In the genomic region with DNA sequence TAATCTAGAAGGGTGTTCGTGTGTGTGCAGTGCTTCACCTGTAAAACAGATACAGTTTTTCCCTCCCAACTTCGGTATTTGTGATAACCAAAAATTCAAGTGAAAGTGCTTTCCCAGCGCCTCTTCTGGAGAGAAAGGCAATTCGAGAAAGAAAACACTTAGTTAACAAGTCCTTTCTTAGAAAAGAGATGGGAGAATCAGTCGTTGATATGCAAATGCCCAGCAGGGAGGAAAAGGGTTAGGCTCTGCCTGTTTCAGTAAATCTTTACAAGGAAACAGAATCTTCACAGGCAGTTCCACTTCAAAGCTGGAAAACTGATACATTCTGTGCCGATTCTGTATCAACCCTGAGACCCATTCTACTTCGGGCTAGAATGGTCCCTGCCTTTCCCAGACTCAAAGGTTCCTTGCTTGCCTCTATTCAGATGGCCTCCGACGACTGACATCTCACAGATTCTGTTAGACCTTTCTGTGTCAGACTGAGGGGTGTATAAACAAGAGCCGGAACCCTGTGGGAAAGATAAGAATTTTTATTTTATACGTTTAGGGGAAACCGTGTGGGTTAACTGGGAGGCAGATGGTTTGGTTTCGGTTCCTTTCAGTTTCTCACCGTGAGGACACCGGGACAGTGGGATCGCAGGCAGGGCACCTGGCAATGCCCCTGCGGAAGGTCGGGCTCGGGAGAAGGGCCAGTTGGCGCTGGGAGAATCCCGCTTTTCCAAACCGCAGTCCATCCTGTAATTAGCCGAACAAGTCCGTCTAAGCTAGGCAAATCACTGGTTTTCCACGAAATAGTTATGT, we compare ENCODE assay signal across 9 mouse cellular contexts. TPM values are rescaled to one million over a fixed set of nuclear protein-coding genes. Genes with fewer than 3 reads are reported as not detected.
A peak's percentile ranks its signal among the peaks of the same experiment; 100 is the strongest.
DNase-seq lines count a peak whose midpoint lies in the region; ATAC-seq and TF ChIP-seq lines count a peak whose summit lies in the region.
"Had no signal": no experiment of that assay in that cellular context is flagged by ENCODE, and none has a peak within 500 bp of the region (broad histone marks: within the 10 kb centered on the region; RNA-seq: fewer than 3 reads in every experiment).

A gene (plus strand): TSS at position 508 of the 801 bp plus-strand sequence.

- peak; percentile 48 for DNase-seq in A20 (ENCODE audit: low read depth, low spot score)
- DNase-seq in right cerebral cortex, postnatal 14 days = no peak

- peaks cover 59% of the 10 kb centered on the region for H3K27me3 ChIP-seq in erythroblast, embryonic 14.5 days (ENCODE audit: control insufficient read depth)
- H3K27me3 ChIP-seq in embryonic facial prominence, embryonic 12.5 days = peaks cover 69% of the 10 kb centered on the region
- peaks cover 77% of the 10 kb centered on the region for H3K27me3 ChIP-seq in limb, embryonic 12.5 days
- H3K27me3 ChIP-seq in small intestine, adult 2 months (ENCODE audit: control insufficient read depth, insufficient read depth, low read length) = no peaks in the 10 kb centered on the region

- H3K4me1 ChIP-seq in erythroblast, embryonic 14.5 days (ENCODE audit: control insufficient read depth) = peaks cover 3% of the 10 kb centered on the region
- peaks cover 6% of the 10 kb centered on the region; the same call in 1 of the 2 replicates for H3K4me1 ChIP-seq in embryonic facial prominence, embryonic 12.5 days
- peaks cover 19% of the 10 kb centered on the region for H3K4me1 ChIP-seq in limb, embryonic 12.5 days (replicated peaks)
- peaks cover 11% of the 10 kb centered on the region for H3K4me1 ChIP-seq in small intestine, adult 2 months (ENCODE audit: control insufficient read depth, insufficient read depth, insufficient read length, low read length)

- no peak for TF ChIP-seq POLR2A in small intestine, adult 2 months (IDR thresholded peaks at IDR 0.05; ENCODE audit: low read depth, low read length)

- no peak for TF ChIP-seq CTCF in small intestine, adult 2 months (IDR thresholded peaks at IDR 0.05; ENCODE audit: extremely low read depth, insufficient read length, insufficient replicate concordance, low read depth, low read length)

- H3K27ac ChIP-seq in embryonic facial prominence, embryonic 12.5 days = no peak within 1 kb of the TSS
- H3K27ac ChIP-seq in limb, embryonic 12.5 days = no peak within 1 kb of the TSS
- peak within 1 kb of the TSS; percentile 90 for H3K27ac ChIP-seq in small intestine, adult 2 months (ENCODE audit: insufficient read depth, low read depth, low read length)

- H3K36me3 ChIP-seq in erythroblast, embryonic 14.5 days (ENCODE audit: control insufficient read depth) = no peaks in the 10 kb centered on the region
- no peaks in the 10 kb centered on the region for H3K36me3 ChIP-seq in embryonic facial prominence, embryonic 12.5 days
- H3K36me3 ChIP-seq in limb, embryonic 12.5 days = no peaks in the 10 kb centered on the region
- no peaks in the 10 kb centered on the region for H3K36me3 ChIP-seq in small intestine, adult 2 months (ENCODE audit: control insufficient read depth, insufficient read depth, low read length)

- WGBS in embryonic facial prominence, embryonic 12.5 days = 4% methylated on average over 25 of the region's 25 CpGs
- WGBS in limb, embryonic 12.5 days = 3% methylated on average over 25 of the region's 25 CpGs
- WGBS in small intestine, adult 2 months = 2% methylated on average over 25 of the region's 25 CpGs

- H3K9me3 ChIP-seq in erythroblast, embryonic 14.5 days (ENCODE audit: control insufficient read depth, low read length) = no peaks in the 10 kb centered on the region; the same call in 1 of the 2 replicates
- no peaks in the 10 kb centered on the region for H3K9me3 ChIP-seq in embryonic facial prominence, embryonic 12.5 days
- H3K9me3 ChIP-seq in limb, embryonic 12.5 days = no peaks in the 10 kb centered on the region

- H3K9ac ChIP-seq in embryonic facial prominence, embryonic 12.5 days = peak within 1 kb of the TSS; percentile 45
- H3K9ac ChIP-seq in limb, embryonic 12.5 days (replicated peaks) = peak within 1 kb of the TSS; percentile 51

- no peak for ATAC-seq in erythroblast, adult 5-6 weeks (replicated peaks; ENCODE audit: low FRiP score, poor library complexity, severe bottlenecking)
- no peak for ATAC-seq in embryonic facial prominence, embryonic 12.5 days (ENCODE audit: insufficient number of reproducible peaks, insufficient read depth, low FRiP score, low TSS enrichment)
- ATAC-seq in hematopoietic stem cell, adult 5-6 weeks (replicated peaks in 1 of 2; ENCODE audit: insufficient read depth in 1 of 2, low FRiP score in 2 of 2, low TSS enrichment in 1 of 2, low read depth in 1 of 2, poor library complexity in 2 of 2, severe bottlenecking in 2 of 2) = peak; percentile 39 to 42; a peak in 3 of 4 replicates
- ATAC-seq in limb, embryonic 12.5 days (ENCODE audit: insufficient number of reproducible peaks, insufficient read depth, low FRiP score, low TSS enrichment, low read depth) = no peak

- peak within 1 kb of the TSS; percentile 38 for H3K4me3 ChIP-seq in erythroblast, embryonic 14.5 days (replicated peaks)
- H3K4me3 ChIP-seq in embryonic facial prominence, embryonic 12.5 days = peak within 1 kb of the TSS; percentile 61
- peak within 1 kb of the TSS; percentile 66 for H3K4me3 ChIP-seq in limb, embryonic 12.5 days (replicated peaks)
- peak within 1 kb of the TSS; percentile 82 for H3K4me3 ChIP-seq in small intestine, adult 2 months (ENCODE audit: low read depth, low read length)

- H3K4me2 ChIP-seq in embryonic facial prominence, embryonic 12.5 days (replicated peaks) = peak within 1 kb of the TSS; percentile 100
- peak within 1 kb of the TSS; percentile 99 for H3K4me2 ChIP-seq in limb, embryonic 12.5 days

RNA-seq across cellular contexts. Expression of the gene that starts here (rescaled TPM):
- not detected in 2 replicates for polyA plus RNA-seq in erythroblast, embryonic 14.5 days (2012)
- not detected in 2 replicates for total RNA-seq in erythroblast, adult 5-6 weeks (2015; ENCODE audit: low replicate concordance)
- not detected in 2 replicates for total RNA-seq in erythroblast, adult 5-6 weeks (2017; ENCODE audit: low replicate concordance)
- polyA plus RNA-seq in embryonic facial prominence, embryonic 12.5 days (2016; fragmentation: Nextera tagmentation; extraction: Ambion mirVana) = 0.12 and 0.13 TPM in 2 replicates
- 0.44 and 0.69 TPM in 2 replicates for total RNA-seq in hematopoietic stem cell, adult 5-6 weeks (2017)
- polyA plus RNA-seq in limb, embryonic 12.5 days (2016; fragmentation: Nextera tagmentation; extraction: Ambion mirVana) = 0.05 and 0.20 TPM in 2 replicates
- 95.1 and 234 TPM in 2 replicates for polyA plus RNA-seq in small intestine, adult 2 months (2012; rRNA removed)
- total RNA-seq: MEL had no signal

Comparison
In these comparisons a context has a peak if more than half of its experiments do, and no peak if none do; other contexts are left out.
1. RNA of the gene that starts here (polyA plus RNA-seq): 95.1 to 234 TPM in small intestine, adult 2 months; 0.12 to 0.13 TPM in embryonic facial prominence, embryonic 12.5 days, 0.05 to 0.20 TPM in limb, embryonic 12.5 days and not detected in erythroblast, embryonic 14.5 days; every median in the first group is over 10 times any median in the second.
2. Peak in ATAC-seq in hematopoietic stem cell, adult 5-6 weeks; RNA of the gene not detected or under 1 TPM.
3. Peak in every context shown above with its lines, with median percentiles within 50 percentile points of each other: H3K4me3 ChIP-seq.